Mouse (Mus musculus) gastrocnemius, adult 18-20 months (tissue): ENCODE results near the gene Trcg1. TPM values are rescaled to one million over a fixed set of nuclear protein-coding genes. Genes with fewer than 3 reads are reported as not detected.

Source experiments
- DNase-seq: peaks from one replicate; pipeline ENCODE4 v3.0.0; 2021; ENCODE audit warnings: low spot score
- total RNA-seq, 2 experiments: library from RNA; stranded (reverse); gene quantifications; 2 replicates each; pipeline ENCODE4 v1.2.3; 2021

Trcg1 gene
- total RNA-seq, 2 experiments from 2014 or later: not detected

GRCm38 (mm10) chr9:57261913-57262794 lies 25.8 kb downstream of the Trcg1 start, which contains the start of gene 1700017B05Rik:
TSS of gene 1700017B05Rik (minus strand) at chr9:57262612.
- peak; percentile 52 for DNase-seq

DNA sequence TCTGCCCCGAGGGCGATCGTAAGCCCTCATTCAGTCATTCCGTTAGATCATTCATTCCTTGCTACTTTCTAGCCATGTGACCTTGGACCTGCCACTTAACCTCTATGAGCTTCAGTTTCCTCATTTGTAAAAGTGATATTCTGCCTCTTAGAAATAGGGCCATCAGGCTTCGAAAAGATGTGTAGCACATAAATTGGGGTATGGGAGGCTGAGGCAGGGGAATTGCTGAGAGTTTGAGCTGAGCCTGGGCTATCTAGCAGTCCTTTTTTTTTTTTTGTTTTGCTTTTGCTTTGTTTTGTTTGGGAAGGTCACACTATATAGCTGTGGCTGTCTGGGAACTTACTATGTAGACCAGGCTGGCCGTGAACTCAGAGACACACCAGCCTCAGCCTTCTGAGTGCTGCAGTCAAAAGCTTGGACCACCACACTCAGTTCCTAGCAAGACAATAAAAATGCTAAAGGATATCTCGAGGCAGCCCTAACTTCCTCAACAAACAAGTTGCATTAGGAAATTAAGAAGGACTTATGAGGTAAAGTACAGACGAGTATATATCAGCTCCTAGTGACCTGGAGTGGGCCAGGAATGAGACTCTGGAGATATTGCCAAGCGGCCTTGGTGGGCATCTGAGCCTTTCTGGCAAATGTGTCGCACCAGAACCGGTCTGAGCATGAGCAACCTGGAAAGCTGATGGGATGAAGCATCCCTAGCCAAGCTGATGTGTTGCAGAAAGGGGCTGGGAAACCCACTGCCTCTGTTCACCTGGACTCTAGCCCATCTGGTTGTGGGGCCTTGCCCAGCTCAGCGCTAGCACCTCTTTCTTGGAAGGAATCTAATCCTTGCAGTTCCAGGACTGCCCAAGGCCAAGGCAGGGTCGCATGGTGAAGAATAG lies 26.7 kb downstream of the Trcg1 start:
- no peak for DNase-seq

DNA sequence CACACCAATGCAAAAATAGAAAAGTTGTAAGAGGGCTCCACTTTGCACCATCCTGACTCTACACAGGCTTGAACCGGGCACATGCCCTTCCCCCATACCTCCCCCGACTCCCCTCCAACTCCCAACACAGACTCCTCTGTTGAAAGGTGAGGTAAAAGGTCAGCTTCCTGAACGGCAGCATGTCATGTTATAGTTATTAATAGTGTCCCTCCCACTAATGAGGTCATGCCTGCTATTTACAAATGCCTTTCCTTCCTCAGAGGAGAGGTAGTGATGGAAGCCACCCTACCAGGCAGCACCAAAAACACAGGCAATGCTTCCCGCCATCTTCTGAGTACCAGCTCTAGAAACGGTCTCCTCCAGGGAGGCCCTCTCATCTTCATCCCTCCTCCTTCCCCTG lies 28.8 kb downstream of the Trcg1 start:
- DNase-seq: no peak

DNA sequence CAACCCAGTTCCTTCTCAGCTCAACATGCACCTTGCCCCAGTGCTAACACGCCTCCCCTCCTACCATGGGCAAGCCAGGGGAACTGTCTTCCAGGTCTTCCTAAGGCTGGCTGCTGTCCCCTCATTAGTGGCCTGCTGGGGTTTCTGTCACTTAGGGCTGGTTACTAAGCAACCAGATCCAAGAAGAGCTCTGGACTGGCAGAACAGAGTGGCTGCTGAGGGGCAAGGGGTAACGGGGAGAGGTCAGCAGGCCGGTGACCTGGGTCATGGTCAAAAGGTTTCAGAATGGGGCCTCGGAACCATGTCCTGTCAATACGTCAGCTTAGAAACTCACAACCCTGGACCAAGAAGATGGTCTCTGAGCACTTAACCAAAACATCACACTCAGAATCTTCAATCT lies 31.1 kb downstream of the Trcg1 start:
- DNase-seq: no peak

GRCm38 (mm10) chr9:57268078-57268477 lies 31.7 kb downstream of the Trcg1 start:
- no peak for DNase-seq

GRCm38 (mm10) chr9:57268575-57268974 lies 32.2 kb downstream of the Trcg1 start:
- DNase-seq: no peak

- no peak for DNase-seq
Observed at GRCm38 (mm10) chr9:57269384-57269783, 33.0 kb downstream of the Trcg1 start.

DNA sequence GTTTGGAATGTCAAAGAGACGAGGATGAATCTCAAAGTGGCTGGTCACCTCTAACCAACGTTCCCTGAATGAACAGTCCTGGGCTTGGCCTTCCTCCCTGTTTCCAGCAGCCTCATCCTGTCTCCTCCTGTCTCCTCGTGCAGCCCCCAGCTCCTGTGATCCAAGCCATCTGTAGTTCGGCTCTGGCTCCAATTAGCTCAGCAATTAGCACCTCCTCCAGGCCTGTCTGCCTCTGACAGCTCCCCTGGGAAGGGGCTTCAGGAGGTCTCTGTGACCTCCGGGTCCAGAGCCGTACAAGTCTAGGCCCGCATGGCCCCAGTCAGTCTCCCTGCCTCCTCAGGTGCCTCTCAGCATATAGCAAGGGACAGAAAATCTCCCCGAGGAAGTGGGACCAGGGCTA lies 34.0 kb downstream of the Trcg1 start:
- no peak for DNase-seq

GRCm38 (mm10) chr9:57271081-57271480 lies 34.7 kb downstream of the Trcg1 start:
- DNase-seq: no peak

DNA sequence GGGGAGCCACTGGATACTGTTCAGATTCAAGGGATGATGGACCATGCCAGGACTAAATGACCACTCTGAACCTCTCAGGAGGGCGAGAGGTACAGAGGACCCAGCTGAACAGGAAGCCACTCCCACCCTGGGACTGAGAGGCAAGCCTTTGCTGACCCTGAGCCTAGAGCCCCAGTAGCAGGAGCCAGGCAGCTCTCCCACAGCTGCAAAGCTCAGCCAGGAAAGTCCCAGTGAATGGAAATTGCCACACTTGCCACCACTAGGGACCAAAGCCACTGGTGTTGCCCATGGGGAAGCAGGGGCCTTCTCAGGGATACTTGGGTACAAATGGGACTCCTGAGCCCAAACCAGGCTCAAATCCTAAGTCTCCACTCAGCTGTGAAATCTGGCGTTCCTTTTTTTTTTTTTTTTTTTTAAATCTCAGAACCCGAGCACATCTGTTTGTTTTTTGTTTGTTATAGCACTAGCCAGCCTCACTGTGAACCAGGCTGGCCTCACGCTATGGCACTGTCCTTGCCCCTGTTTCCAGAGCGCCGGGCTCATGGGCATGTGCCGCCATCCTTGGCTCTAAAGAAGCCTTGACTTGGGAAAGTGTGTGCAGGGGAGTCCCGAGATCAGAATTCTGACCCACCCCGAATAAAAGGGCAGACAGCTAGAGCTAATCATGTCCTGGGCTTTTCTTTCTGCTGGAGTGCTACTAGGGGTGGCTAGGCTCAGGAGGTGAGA lies 35.6 kb downstream of the Trcg1 start:
- no peak for DNase-seq

- no peak for DNase-seq
Observed at GRCm38 (mm10) chr9:57272902-57273804, 36.8 kb downstream of the Trcg1 start.

DNA sequence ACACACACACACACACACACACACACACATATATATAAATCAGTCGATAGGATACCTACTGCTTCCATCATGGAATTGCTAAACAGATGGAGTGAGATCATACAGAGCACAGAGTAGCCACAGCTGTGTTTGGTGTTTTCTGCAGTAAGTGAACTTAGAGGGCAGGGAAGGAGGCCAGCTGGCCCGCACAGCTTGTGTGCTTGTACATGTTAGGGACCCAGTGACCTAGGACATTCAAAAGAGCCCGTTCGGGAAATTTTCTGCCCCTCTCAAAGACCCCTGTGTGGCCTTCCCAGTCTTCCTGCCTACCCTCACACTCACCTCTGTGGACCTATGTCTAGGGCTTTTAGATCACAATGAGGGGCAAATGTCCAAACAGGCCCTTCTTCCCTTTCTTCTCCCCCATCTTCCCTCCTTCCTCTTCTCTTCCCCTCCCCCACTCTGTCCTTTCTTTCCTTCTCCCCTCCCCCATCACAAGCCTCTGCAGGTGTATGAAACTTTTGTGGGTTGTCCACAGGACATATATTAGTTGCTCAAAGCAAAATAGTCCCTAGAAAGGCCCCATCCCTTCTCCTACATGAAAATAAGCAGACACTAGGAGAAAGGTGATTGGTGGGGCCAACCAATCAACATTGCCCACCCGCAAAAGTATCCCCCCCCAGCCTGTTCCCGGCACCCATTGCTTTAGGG lies 37.6 kb downstream of the Trcg1 start:
- no peak for DNase-seq

DNA sequence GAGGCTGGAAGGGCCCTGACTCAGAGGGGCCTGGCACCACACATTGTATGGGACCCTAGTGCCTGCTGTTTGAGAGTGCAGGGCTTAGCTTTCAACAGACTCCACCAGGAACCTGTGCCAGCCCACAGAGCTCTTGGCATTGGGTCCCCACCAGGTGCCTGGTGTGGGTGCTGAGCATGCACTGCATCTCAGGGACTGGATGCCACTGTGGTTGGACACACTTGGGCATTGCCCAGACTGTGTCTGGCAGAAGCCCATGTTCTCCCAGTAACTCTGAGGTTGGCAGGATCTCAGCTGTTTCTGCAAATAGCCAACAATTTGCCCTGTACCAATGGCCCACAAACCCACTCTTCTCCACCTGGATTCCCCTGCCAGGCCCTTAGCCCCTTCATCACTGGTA lies 40.0 kb downstream of the Trcg1 start:
- peak; percentile 86 for DNase-seq

DNA sequence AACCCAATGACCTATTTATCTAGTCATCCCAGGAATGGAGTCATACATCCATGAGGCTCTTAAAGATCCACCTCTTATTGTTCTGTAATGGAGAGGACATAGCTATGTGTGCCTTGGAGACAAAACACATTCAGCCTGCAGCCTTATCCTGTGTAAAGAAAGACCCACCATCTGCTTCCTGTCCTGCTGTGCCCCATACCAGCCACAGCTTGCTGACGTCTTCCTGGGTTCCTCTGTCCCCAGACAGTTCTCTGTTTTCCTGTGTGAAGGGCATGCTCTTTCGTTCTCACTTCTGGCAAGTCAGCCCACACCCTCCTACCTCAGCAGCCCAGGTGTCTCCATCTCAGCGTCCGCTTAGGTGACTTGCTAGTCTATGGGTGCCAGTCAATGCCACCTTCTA lies 41.9 kb downstream of the Trcg1 start:
- DNase-seq: no peak

DNA sequence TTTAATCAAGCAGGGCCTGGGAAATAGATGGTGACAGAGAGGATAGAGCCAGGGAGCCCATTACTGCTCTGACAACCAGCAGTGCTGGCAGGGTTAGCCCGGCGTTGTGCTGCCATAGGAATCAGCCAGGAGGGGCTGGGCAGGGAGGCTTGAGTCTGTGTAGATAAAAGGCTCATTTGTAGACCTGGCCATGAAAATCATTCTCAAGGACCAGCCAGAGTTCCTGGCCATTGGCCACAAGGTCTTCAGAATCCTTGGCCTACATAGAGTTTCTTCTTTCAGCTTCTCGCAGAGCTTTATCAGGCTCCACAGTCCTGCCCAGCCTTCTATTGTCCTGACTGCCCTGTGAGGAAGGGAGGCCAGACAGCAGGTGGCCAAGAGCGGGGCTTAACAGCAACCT lies 43.1 kb downstream of the Trcg1 start:
- no peak for DNase-seq

GRCm38 (mm10) chr9:57281549-57281948 lies 45.2 kb downstream of the Trcg1 start:
- DNase-seq: no peak

GRCm38 (mm10) chr9:57282686-57283085 lies 46.3 kb downstream of the Trcg1 start:
- DNase-seq: no peak

GRCm38 (mm10) chr9:57283311-57283710 lies 47.0 kb downstream of the Trcg1 start:
- DNase-seq: peak; percentile 16

DNA sequence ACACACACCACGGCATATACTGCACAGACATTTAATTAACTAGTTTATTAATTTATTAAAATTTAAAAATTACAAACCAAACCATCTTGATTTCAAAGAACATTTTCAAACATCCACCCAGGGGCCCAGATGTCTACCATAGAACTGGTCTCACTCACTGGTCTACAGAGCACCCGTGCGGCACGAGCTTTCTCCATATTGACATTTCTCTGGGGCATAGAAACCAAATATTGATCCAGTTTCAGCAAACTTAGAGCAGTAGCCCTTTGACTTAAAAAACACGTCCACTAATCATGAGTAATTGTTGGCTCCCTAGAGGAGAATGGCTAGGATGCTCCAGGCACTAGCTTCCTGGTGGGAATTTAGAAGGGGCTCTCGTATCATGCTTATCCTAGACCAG lies 50.8 kb downstream of the Trcg1 start:
- no peak for DNase-seq

DNA sequence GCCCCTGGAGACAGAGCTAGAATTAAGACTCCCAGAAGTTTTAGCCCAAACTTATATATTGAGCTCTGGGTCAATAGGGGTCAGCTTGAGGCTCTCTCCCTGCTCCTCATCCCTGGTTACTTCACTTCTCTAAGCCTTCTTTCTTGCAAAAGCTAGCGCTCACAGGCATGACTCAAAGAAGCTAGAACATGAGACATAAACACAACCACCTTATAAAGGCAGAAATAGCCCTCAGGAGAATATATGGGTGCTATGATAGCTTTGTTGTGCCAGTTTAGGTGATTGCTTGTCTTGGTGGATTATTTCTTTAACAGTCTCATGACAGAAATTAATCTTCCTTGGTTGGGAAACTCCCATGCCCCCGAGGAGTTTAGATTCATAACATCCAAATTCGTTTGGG lies 58.5 kb downstream of the Trcg1 start:
- DNase-seq: no peak
